Mouse (Mus musculus) megakaryocyte progenitor cell, adult 5-6 weeks (primary cell): Measurements from ENCODE around the gene Mbtd1. TPM values are rescaled to one million over a fixed set of nuclear protein-coding genes. Genes with fewer than 3 reads are reported as not detected.

ENCODE experiments used
- ATAC-seq: replicated peaks from 2 replicates; pipeline ENCODE4 v1.8.0; 2016; ENCODE audit warnings: mild to moderate bottlenecking, moderate TSS enrichment, inconsistent platforms; ENCODE audit not compliant: poor library complexity
- total RNA-seq, 2 experiments: library from RNA; stranded (forward) in 1 of 2; stranded (reverse) in 1 of 2; fragments of 157-497, 149-512 nt in 1 of 2; fragments of 200-1000 nt in 1 of 2; gene quantifications; 2 replicates each; pipeline versions ENCODE4 v1.2.3 to v1.2.4; 2015 to 2017

The Mbtd1 gene
- total RNA-seq, 2 experiments from 2014 or later: 23.8 to 60.9 TPM

DNA sequence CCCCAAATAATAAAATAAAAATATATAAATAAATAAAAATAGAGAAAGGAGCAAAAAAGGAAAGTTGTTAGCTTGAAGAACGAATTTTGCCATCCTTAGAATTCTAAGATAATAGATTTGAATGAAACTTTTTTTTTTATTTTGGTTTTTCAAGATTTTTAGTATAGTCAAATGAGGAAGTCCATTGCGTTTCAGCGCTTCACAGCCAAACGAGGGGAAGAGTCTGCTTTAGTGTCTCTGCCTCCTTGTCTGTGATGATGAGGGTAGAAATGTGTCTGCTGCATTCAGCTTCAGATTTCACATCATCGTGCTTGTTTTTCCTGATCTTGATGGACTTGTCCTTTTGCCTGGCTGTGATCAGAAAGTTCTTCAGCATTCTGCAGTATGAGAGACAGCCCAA, 99.6 kb downstream of the Mbtd1 start:
- no peak for ATAC-seq

DNA sequence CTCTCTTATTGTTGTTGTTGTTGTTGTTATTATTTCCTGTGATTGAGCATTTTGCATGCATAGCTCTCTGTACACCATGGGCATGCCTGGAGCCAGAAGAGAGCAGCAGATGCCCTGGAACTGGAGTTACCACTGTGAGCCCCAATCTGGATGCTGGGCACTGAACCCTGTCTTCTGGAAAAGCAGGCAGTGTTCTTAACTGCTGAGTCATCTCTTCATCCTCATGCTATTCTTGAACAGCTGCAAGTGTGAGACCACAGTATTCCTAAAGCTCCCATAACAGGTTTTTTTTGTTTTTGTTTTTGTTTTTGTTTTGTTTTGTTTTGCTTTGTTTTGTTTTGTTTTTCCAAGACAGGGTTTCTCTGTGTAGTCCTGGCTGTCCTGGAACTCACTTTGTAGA, 100.6 kb downstream of the Mbtd1 start:
- ATAC-seq: no peak

DNA sequence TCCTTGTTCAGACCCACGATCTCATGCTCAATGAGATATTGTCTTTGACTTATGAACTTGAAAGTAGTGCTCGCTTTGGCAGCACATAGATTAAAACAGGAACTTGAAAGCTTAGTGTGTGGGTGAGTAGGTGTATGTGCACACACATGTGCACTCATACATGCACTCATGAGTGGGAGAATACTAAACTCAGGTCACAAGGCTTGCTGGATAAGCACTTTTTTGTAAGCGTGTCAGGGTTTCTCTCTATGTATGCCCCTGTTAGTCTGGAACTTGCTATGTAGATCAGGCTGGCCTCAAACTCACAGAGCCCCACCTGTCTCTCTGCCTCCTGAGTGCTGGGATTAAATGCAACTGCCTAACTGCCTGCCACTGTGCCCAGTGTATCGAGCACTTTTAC, 101.4 kb downstream of the Mbtd1 start:
- ATAC-seq: no peak

DNA sequence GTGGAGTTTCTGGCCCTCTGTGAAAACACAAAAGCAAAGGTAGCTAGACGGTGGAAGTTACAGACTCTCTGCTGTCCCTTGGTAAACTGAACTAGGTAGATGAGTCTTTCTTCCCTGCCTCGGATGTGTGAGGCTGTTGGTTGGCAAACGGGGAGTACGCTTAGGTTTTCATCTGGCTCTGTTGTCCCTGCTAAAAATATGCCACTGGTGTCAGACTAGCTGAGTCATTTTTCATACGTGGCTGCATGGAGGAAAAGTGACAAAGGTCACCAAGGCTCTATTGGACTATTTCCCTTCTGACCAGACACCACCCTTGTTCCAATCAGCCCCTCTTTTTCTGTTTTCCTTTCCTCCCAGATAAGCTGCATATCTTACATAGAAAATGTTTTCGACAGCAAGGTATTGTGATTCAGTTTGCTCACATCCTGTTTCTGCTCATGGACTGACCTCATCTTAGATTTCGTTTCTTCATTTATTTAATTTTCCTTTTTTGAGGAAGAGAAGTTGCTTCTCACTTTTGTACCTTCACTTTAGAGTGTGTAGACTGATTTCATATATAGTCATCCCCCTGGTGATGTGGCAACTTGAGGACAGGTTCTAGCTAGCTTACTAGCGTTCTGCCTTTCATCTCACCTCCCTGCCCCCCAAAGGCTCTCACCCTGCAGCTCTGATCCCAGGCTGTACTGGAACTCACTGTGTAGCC, 102.1 kb downstream of the Mbtd1 start:
- peak; percentile 59 for ATAC-seq

DNA sequence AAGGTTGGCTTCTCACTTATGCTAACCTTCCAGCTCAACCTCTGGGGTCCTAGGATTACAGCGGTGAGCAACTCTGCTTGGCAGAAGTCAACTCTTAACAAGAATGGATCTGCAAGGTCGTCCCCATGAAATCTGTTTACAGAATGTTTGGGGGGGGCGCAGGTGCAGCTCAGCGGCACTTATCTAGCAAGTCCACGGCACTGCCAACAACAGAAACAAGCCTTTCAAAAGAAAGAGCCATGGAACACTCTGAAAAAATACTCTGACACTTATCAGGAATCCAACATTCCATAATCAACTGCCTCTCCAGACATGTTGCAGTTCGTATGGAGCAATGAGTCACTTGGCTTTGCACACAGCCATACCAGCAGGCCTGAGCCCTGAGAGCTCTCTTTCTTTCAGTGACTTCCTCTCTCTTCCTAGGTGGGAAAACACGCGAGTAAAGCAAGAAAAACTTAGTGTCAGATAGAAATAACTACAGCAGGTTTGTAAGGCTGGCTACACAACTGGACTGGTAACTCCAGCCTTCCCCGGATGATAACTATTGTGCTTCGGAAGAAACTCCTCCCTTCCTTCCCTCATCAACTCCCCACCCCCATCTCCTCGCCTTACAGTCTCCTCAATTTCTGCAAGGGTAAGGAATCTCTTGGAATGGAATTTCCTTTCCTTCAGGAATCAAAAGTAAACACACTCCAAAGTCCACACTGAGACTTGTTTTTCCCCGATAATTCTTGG, 102.8 kb downstream of the Mbtd1 start:
- no peak for ATAC-seq

DNA sequence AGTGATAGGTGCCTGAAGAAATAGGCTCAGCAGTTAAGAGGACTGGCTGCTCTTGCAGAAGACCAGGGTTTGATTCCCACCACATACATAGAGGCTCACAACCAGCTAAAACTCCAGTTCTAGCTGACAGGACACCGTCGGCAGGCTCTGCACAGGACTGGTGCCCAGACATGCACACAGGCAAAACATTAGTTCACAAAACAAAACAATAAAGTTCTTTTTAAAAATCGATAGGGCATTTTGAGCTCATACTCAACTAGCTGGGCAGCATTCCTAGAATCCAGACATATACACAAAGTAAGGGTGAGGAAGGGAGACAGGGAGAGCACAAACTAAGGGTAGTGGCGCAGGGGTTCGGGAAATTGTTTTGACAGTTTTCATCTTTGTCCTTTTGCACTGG, 108.9 kb downstream of the Mbtd1 start:
- ATAC-seq: no peak

DNA sequence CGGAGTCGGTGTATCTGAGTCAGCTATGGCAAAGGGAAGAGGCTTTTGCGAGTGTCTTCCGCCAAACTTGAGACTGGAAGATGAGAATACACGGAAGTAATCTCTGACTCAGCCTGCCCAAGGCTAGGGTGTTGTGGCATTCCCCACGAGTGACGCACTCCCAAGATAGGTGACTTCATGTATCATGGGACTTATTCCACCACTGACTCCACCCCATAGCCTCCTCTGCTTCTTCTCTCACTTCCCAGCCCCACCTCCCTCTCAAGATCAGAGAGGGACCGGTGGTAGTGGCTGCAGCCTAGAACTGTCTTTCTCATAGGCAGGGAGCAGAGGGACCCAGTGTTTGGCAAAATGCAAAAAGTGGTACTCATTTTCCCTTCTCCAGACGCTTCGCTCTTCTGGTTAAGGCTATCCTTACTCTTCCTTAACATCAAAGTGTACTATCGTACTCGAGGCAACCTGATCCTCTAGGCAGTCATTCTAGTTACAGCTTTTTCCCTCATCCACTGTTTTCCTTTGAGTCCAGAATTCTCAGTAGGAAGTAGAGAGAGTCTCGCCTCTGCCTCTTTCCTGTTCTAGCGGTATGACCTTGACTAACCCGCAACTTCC, 109.6 kb downstream of the Mbtd1 start:
- ATAC-seq: peak; percentile 77

DNA sequence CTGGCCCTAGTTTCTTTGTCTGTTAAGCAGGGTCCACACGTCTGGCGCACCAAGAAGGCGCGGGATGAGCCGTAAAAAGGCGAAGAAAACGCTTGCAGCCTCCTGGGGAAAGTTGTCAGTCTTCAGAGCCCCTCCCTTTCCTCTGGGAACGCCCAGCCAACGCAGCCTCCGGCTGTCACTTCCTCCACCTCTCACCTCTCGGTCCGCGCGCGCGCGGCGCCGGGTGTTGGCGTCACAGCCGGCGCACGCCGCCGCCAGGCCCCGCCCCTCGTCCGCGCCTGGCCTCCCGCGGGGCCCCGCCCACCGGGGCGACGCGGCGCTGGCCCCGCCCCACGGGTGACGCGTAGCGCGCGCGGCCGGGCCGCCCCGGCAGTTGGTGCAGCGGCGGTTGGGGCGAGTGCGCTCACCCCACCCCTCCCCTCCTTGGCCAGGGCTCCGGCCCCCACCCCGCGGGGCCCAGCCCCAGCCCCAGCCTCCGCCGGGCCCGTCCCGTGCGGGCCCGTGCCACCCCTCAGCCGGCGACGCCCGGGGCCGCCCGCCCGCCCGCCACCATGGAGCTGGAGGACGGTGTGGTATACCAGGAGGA, 110.2 kb downstream of the Mbtd1 start, which contains the start of gene Spag9:
Spag9 (plus strand) TSS at position 372 of the 586 bp plus-strand sequence.
- peak; percentile 75 for ATAC-seq

Other genes with a start within 250 kb of the Mbtd1 start
- 45.7 and 47.0 TPM in 2 replicates for gene Utp18, start 86 bp upstream of the Mbtd1 start, total RNA-seq (2015)
- gene Utp18, start 86 bp upstream of the Mbtd1 start, total RNA-seq (2017): 49.8 and 67.5 TPM in 2 replicates
- 539 and 573 TPM in 2 replicates for gene Nme2, start 70.4 kb downstream of the Mbtd1 start, total RNA-seq (2015)
- gene Nme2, start 70.4 kb downstream of the Mbtd1 start, total RNA-seq (2017): 216 and 275 TPM in 2 replicates
- 43.7 and 97.0 TPM in 2 replicates for gene Gm20390, start 82.4 kb downstream of the Mbtd1 start, total RNA-seq (2015)
- gene Gm20390, start 82.4 kb downstream of the Mbtd1 start, total RNA-seq (2017): not detected in 2 replicates
- 198 and 211 TPM in 2 replicates for gene Nme1, start 82.7 kb downstream of the Mbtd1 start, total RNA-seq (2015)
- 202 and 219 TPM in 2 replicates for gene Nme1, start 82.7 kb downstream of the Mbtd1 start, total RNA-seq (2017)
- 33.6 and 34.0 TPM in 2 replicates for gene Spag9, start 110.2 kb downstream of the Mbtd1 start, total RNA-seq (2015)
- gene Spag9, start 110.2 kb downstream of the Mbtd1 start, total RNA-seq (2017): 51.5 and 64.3 TPM in 2 replicates